Mouse (Mus musculus): ENCODE results near the gene Olfr354.

- no peak for TF ChIP-seq CTCF (IDR thresholded peaks at IDR 0.05)
- no peak for TF ChIP-seq EP300 (IDR thresholded peaks at IDR 0.05; ENCODE audit: insufficient read depth, low read depth, low read length)
Measured at GRCm38 (mm10) chr2:36936821-36937220, 31.3 kb downstream of the Olfr354 start, which contains the start of gene Olfr356.
